Mouse (Mus musculus) testis, postnatal 14 days (tissue): ENCODE data around the gene Siva1.
A peak's percentile ranks its signal among the peaks of the same experiment; 100 is the strongest.

Experiments used
- DNase-seq: peaks from one replicate; pipeline ENCODE4 v3.0.0; 2021; ENCODE audit warnings: low spot score

The Siva1 gene

GRCm38 (mm10) chr12:112644180-112644854 is at the start of gene Siva1:
Siva1 (plus strand) TSS chr12:112644679.
- peak; percentile 100 for DNase-seq

GRCm38 (mm10) chr12:112594989-112595388 is 49.5 kb upstream of the Siva1 start:
- no peak for DNase-seq

- no peak for DNase-seq
Observed at GRCm38 (mm10) chr12:112595626-112596025, 48.9 kb upstream of the Siva1 start.

GRCm38 (mm10) chr12:112596454-112596853 is 48.0 kb upstream of the Siva1 start:
- no peak for DNase-seq

- DNase-seq, result no peak
Observed at GRCm38 (mm10) chr12:112596891-112597500, 47.5 kb upstream of the Siva1 start.

- no peak for DNase-seq
Observed at GRCm38 (mm10) chr12:112597618-112598017, 46.9 kb upstream of the Siva1 start.

- DNase-seq, result no peak
Observed at GRCm38 (mm10) chr12:112599198-112599597, 45.3 kb upstream of the Siva1 start.

- no peak for DNase-seq
Observed at GRCm38 (mm10) chr12:112599942-112600611, 44.4 kb upstream of the Siva1 start.

GRCm38 (mm10) chr12:112604022-112604421 is 40.5 kb upstream of the Siva1 start:
- DNase-seq, result no peak

- no peak for DNase-seq
Observed at GRCm38 (mm10) chr12:112604709-112605649, 39.5 kb upstream of the Siva1 start.

GRCm38 (mm10) chr12:112605766-112606165 is 38.7 kb upstream of the Siva1 start:
- DNase-seq, result peak; percentile 39

- no peak for DNase-seq
Observed at GRCm38 (mm10) chr12:112606998-112607397, 37.5 kb upstream of the Siva1 start.

GRCm38 (mm10) chr12:112609031-112609430 is 35.4 kb upstream of the Siva1 start:
- no peak for DNase-seq

- no peak for DNase-seq
Observed at GRCm38 (mm10) chr12:112616668-112617067, 27.8 kb upstream of the Siva1 start.

GRCm38 (mm10) chr12:112617184-112617583 is 27.3 kb upstream of the Siva1 start:
- no peak for DNase-seq

- no peak for DNase-seq
Observed at GRCm38 (mm10) chr12:112617898-112618380, 26.5 kb upstream of the Siva1 start.

GRCm38 (mm10) chr12:112618981-112619685 is 25.3 kb upstream of the Siva1 start:
- DNase-seq, result no peak

- DNase-seq, result no peak
Observed at GRCm38 (mm10) chr12:112619686-112620353, 24.7 kb upstream of the Siva1 start, which contains the start of gene Adssl1. Adssl1 (plus strand) TSS chr12:112620045.

- DNase-seq, result no peak
Observed at GRCm38 (mm10) chr12:112620354-112621061, 24.0 kb upstream of the Siva1 start.

GRCm38 (mm10) chr12:112621900-112622299 is 22.6 kb upstream of the Siva1 start:
- DNase-seq, result no peak
